Mouse (Mus musculus): Measurements from ENCODE around the gene Traf3ip2. TPM values are rescaled to one million over a fixed set of nuclear protein-coding genes. Genes with fewer than 3 reads are reported as not detected.

Gene Traf3ip2
- polyA plus RNA-seq (2017; shearing (Covaris generic)): 10 to 100 TPM; 66.8 to 75.2 TPM

DNA sequence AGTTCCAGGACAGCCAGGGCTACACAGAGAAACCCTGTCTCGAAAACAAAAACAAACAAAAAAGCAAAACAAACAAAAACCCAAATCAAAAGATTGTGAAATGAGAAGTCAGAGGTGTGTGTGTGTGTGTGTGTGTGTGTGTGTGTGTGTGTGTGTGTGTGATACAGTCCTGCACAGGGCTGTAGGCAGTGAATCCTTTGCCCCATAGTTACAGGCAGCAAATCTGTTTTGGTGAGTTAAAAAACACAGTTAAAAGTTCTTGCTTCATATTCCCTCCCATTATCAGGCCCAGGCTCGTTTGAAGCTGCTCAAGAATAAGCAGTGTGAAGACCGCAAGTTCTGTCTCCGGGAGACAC is at the start of gene Traf3ip2:
Gene Traf3ip2, plus strand, starts transcription at position 302 of the 356 bp plus-strand sequence.

Other genes starting within 250 kb of the Traf3ip2 start
- 100 to 1,000 TPM; 518 to 540 TPM for gene Fyn, start 244.1 kb upstream of the Traf3ip2 start, polyA plus RNA-seq (2017; shearing (Covaris generic))
- gene Rev3l, start 119.2 kb downstream of the Traf3ip2 start, polyA plus RNA-seq (2017; shearing (Covaris generic)): 10 to 100 TPM; 14.2 to 15.0 TPM

Measured in inflammation-experienced regulatory T-cells (primary cell).